Mouse (Mus musculus) G1E (cell line): ENCODE measurements around the gene Csnk2b.

Experiments
- CTCF ChIP-seq: IDR thresholded peaks from 2 replicates; pipeline ENCODE4 v1.5.1; 2012; ENCODE audit warnings: low read depth, low read length, inconsistent platforms, mixed read lengths
- GATA1 ChIP-seq: IDR thresholded peaks from 2 replicates; pipeline ENCODE4 v1.6.1; 2012; ENCODE audit warnings: borderline replicate concordance, low read length, inconsistent platforms, mixed read lengths
- POLR2AphosphoS5 ChIP-seq: IDR thresholded peaks from 2 replicates; pipeline ENCODE4 v1.6.1; 2012; ENCODE audit warnings: low read depth, low read length, inconsistent platforms; ENCODE audit not compliant: insufficient replicate concordance
- TAL1 ChIP-seq: conservative IDR thresholded peaks from 2 replicates; pipeline ENCODE4 v1.6.1; 2012; ENCODE audit warnings: low read depth, low read length, inconsistent platforms, mixed read lengths

DNA sequence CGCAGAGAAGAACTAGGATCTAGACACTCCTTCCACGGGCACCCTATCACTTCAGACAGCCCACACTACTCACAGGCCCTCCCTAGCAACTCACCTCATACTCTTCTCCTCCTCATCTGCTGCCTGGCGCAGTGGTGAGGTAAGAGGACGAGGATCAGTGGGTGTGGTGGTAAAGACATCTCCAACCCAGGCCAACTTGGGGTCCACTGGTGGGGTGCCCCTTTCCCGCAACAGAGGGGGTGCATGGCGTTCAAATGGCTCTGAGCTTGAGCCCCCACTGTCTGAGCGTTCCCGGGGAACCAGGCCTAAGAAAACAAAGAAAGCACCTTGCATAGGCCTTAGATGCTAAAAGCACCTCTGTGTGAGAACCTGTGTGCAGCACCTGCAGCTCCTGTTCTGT is 35.4 kb upstream of the Csnk2b start:
- TF ChIP-seq CTCF (no peak), TAL1 (no peak), GATA1 (no peak), POLR2AphosphoS5 (no peak)
